Comparison of ENCODE assay signal across 8 mouse cellular contexts in genomic region chr5:122379374-122380155, GRCm38 (mm10). TPM values are rescaled to one million over a fixed set of nuclear protein-coding genes. Genes with fewer than 3 reads are reported as not detected.
DNase-seq lines count a peak whose midpoint lies in the region; ATAC-seq lines count a peak whose summit lies in the region.

No protein-coding gene starts in this region.

- peaks cover 35% of the 10 kb centered on the region for H3K36me3 ChIP-seq in forebrain, embryonic 15.5 days
- peaks cover 38% of the 10 kb centered on the region for H3K36me3 ChIP-seq in hindbrain, embryonic 15.5 days

- no peak overlapping the region for H3K9ac ChIP-seq in forebrain, embryonic 15.5 days (replicated peaks)
- H3K9ac ChIP-seq in hindbrain, embryonic 15.5 days: no peak overlapping the region

- no peak overlapping the region for H3K4me2 ChIP-seq in forebrain, embryonic 15.5 days (replicated peaks)
- no peak overlapping the region for H3K4me2 ChIP-seq in hindbrain, embryonic 15.5 days

- H3K27ac ChIP-seq in forebrain, embryonic 15.5 days (replicated peaks): no peak overlapping the region
- H3K27ac ChIP-seq in hindbrain, embryonic 15.5 days (replicated peaks): no peak overlapping the region

- H3K9me3 ChIP-seq in forebrain, embryonic 15.5 days: no peaks in the 10 kb centered on the region
- H3K9me3 ChIP-seq in hindbrain, embryonic 15.5 days: no peaks in the 10 kb centered on the region

- no peaks in the 10 kb centered on the region for H3K27me3 ChIP-seq in forebrain, embryonic 15.5 days
- no peaks in the 10 kb centered on the region for H3K27me3 ChIP-seq in hindbrain, embryonic 15.5 days

- 52% methylated on average over 11 of the region's 11 CpGs for WGBS in forebrain, embryonic 15.5 days
- 56% methylated on average over 11 of the region's 11 CpGs for WGBS in hindbrain, embryonic 15.5 days

- peak; percentile 35; the same call in 1 of the 2 replicates for ATAC-seq in forebrain, embryonic 15.5 days (replicated peaks)
- 0 out of 2 replicates have a peak, but pooled peaks have one; percentile 45 for ATAC-seq in hindbrain, embryonic 15.5 days (ENCODE audit: low FRiP score, low read depth)

- peak; percentile 65 for DNase-seq in Muller cell, postnatal 12 days (ENCODE audit: inconsistent ontology term)
- peak; percentile 79 for DNase-seq in cerebellum, adult 11 months
- peak; percentile 80 to 82 for DNase-seq in layer of hippocampus, postnatal 36 days
- DNase-seq in lung, postnatal 36 days: peak; percentile 86
- peak; percentile 82 to 88 for DNase-seq in right cerebral cortex, adult 2 months (ENCODE audit: low spot score in 2 of 2)
- DNase-seq in urinary bladder, postnatal 36 days (ENCODE audit: low spot score in 2 of 2): peak; percentile 33 to 55

- H3K4me3 ChIP-seq in forebrain, embryonic 15.5 days: no peak overlapping the region
- no peak overlapping the region for H3K4me3 ChIP-seq in hindbrain, embryonic 15.5 days

- H3K4me1 ChIP-seq in forebrain, embryonic 15.5 days: no peaks in the 10 kb centered on the region
- no peaks in the 10 kb centered on the region for H3K4me1 ChIP-seq in hindbrain, embryonic 15.5 days (replicated peaks)

RNA-seq across cellular contexts. Expression of gene Fam216a, which starts 7.4 kb away (rescaled TPM):
- 133 and 135 TPM in 2 replicates for polyA plus RNA-seq in forebrain, embryonic 15.5 days (2015; fragmentation: Nextera tagmentation; extraction: Ambion mirVana)
- 146 and 153 TPM in 2 replicates for polyA plus RNA-seq in hindbrain, embryonic 15.5 days (2015; fragmentation: Nextera tagmentation; extraction: Ambion mirVana)
- 10 to 100 TPM; 76.0 to 81.9 TPM for total RNA-seq in layer of hippocampus, postnatal 36 days (2021)

RNA-seq across cellular contexts. Expression of gene Gpn3, which starts 7.9 kb away (rescaled TPM):
- polyA plus RNA-seq in forebrain, embryonic 15.5 days (2015; fragmentation: Nextera tagmentation; extraction: Ambion mirVana): 47.7 and 52.4 TPM in 2 replicates
- polyA plus RNA-seq in hindbrain, embryonic 15.5 days (2015; fragmentation: Nextera tagmentation; extraction: Ambion mirVana): 39.5 and 45.7 TPM in 2 replicates
- 10 to 100 TPM; 29.7 to 31.4 TPM for total RNA-seq in layer of hippocampus, postnatal 36 days (2021)

RNA-seq across cellular contexts. Expression of gene Arpc3, which starts 12.1 kb away (rescaled TPM):
- 165 and 193 TPM in 2 replicates for polyA plus RNA-seq in forebrain, embryonic 15.5 days (2015; fragmentation: Nextera tagmentation; extraction: Ambion mirVana)
- polyA plus RNA-seq in hindbrain, embryonic 15.5 days (2015; fragmentation: Nextera tagmentation; extraction: Ambion mirVana): 139 and 142 TPM in 2 replicates
- 100 to 1,000 TPM; 260 to 262 TPM for total RNA-seq in layer of hippocampus, postnatal 36 days (2021)

RNA-seq across cellular contexts. Expression of gene Vps29, which starts 25.4 kb away (rescaled TPM):
- polyA plus RNA-seq in forebrain, embryonic 15.5 days (2015; fragmentation: Nextera tagmentation; extraction: Ambion mirVana): 252 and 266 TPM in 2 replicates
- 302 and 317 TPM in 2 replicates for polyA plus RNA-seq in hindbrain, embryonic 15.5 days (2015; fragmentation: Nextera tagmentation; extraction: Ambion mirVana)
- total RNA-seq in layer of hippocampus, postnatal 36 days (2021): 100 to 1,000 TPM; 173 to 175 TPM

RNA-seq across cellular contexts. Expression of gene Rad9b, which starts 25.5 kb away (rescaled TPM):
- 17.6 and 17.8 TPM in 2 replicates for polyA plus RNA-seq in forebrain, embryonic 15.5 days (2015; fragmentation: Nextera tagmentation; extraction: Ambion mirVana)
- 19.4 and 20.2 TPM in 2 replicates for polyA plus RNA-seq in hindbrain, embryonic 15.5 days (2015; fragmentation: Nextera tagmentation; extraction: Ambion mirVana)
- 1 to 10 TPM; 4.5 to 4.9 TPM for total RNA-seq in layer of hippocampus, postnatal 36 days (2021)
